Mouse (Mus musculus): ENCODE data around the gene Mtfp1. TPM values are rescaled to one million over a fixed set of nuclear protein-coding genes. Genes with fewer than 3 reads are reported as not detected.

Mtfp1 gene
- polyA plus RNA-seq, 1 experiment from 2014 or later, result 5.9 TPM

DNA sequence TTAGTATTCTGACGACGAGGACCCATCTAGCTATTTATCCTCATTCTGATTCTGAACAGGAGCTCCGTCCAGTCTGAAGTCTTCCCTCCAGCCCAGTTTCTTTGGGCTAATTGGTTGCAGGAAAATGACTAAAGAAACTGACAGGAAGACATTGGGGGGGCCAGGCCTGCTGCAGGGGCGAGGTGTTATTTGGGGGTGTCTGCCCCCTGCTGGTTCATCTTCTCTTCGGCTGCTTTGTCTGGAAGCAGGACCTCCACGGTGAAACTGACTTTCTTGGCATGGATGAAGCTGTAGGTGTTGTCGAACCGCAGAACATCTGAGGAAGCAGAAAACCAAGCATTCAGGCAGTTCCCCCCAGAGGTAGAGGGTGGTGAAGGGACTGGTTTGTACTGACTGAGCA, 2.9 kb upstream of the Mtfp1 start:
- Histone ChIP-seq H3K9ac (no peak overlapping the region), H3K27ac (replicated peaks) (0 out of 2 replicates have a peak overlapping the region, but pooled peaks have one; percentile 34), H3K4me3 (replicated peaks) (no peak overlapping the region), H3K27me3 (no peaks in the 10 kb centered on the region), H3K4me1 (peaks cover 25% of the 10 kb centered on the region), H3K9me3 (replicated peaks) (no peaks in the 10 kb centered on the region), H3K4me2 (replicated peaks) (no peak overlapping the region), H3K36me3 (peaks cover under 1% of the 10 kb centered on the region; the same call in 1 of the 2 replicates)
- no peak for ATAC-seq (ENCODE audit: insufficient number of reproducible peaks, low FRiP score, low TSS enrichment, low read depth)
- 65% methylated on average over 8 of the region's 8 CpGs for WGBS

DNA sequence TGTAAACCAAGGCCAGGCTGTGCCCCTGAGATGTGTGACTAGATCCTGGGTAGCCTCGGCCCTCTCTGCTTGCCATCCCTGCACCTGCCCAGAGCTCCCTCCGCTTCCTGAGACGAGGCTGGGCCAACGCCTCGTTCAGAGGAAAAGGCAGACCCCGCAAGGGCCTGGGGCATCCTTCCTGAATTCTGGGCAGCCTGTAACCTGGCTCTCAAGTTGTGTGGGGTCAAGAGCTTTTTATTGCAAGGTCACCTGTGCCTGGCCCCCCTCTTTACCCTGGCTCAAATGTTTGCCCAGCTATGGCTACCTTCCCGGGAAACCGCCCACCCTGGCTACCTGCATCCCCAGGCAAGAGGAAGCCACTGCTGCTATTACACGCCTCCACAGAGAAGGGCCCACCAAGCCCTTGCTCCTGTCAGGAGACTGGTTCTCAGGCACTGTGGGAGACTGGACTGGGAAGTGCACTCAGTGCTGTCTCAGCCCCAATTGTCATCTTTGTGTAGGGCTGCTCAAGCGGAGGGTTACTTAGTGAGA, 1.9 kb upstream of the Mtfp1 start:
- H3K4me1 ChIP-seq, result peaks cover 25% of the 10 kb centered on the region
- H3K9me3 ChIP-seq (replicated peaks), result no peaks in the 10 kb centered on the region
- H3K27me3 ChIP-seq, result no peaks in the 10 kb centered on the region
- peaks cover 3% of the 10 kb centered on the region; the same call in 1 of the 2 replicates for H3K36me3 ChIP-seq
- peak overlapping the region; percentile 55 for H3K9ac ChIP-seq
- peak overlapping the region; percentile 74 for H3K4me2 ChIP-seq (replicated peaks)
- 36% methylated on average over 10 of the region's 10 CpGs for WGBS
- H3K27ac ChIP-seq (replicated peaks), result peak overlapping the region; percentile 87
- ATAC-seq (ENCODE audit: insufficient number of reproducible peaks, low FRiP score, low TSS enrichment, low read depth), result no peak
- peak overlapping the region; percentile 56 for H3K4me3 ChIP-seq (replicated peaks)

DNA sequence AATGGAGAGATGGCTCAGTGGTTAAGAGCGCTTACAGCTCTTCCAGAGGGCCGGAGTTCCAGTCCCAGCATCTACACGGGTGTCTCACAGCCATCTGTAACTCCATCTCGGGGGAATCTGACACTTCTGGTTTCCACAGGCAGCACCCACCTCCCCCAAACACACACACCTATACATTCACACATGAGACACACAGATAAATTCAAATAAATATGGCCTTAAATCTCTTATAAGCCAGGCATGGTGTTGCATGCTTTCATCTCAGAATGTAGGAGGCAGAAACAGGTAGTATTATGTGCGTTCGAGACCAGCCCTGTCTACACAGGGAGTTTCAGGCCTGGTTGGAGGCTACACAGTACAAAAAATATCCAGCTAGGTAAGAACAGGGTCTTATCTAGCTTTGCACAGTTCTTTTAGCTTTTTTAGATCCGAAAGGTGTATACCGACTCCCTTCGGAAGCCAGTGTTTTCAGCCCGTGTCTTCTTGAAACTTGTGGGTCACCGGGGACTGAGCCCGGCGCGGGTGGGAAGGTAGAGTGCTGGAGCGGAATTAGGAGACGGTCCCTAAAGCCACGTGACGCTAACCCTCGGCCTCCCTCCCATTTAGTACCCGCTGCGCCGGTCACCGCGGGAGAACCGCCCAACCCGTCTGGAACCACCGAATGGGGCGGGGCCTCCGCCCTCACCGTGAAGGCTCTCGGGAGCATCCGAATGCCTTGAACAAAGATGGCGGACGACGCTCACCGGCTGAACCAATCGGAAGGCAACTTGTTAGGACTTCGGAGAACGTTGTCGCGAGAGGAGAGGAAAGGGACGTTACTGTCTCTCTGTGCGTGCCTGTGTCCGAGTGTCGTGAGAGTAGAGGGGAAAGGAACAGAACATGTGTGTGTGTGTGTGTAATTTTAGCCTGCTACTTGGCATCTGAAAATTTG, 1.1 kb upstream of the Mtfp1 start:
- Histone ChIP-seq H3K36me3 (peaks cover 6% of the 10 kb centered on the region; the same call in 1 of the 2 replicates), H3K9ac (peak overlapping the region; percentile 55), H3K27ac (replicated peaks) (peak overlapping the region; percentile 87), H3K4me2 (replicated peaks) (peak overlapping the region; percentile 74), H3K4me1 (peaks cover 25% of the 10 kb centered on the region), H3K4me3 (replicated peaks) (peak overlapping the region; percentile 56), H3K27me3 (no peaks in the 10 kb centered on the region), H3K9me3 (replicated peaks) (no peaks in the 10 kb centered on the region)
- 3% methylated on average over 45 of the region's 45 CpGs for WGBS
- ATAC-seq (ENCODE audit: insufficient number of reproducible peaks, low FRiP score, low TSS enrichment, low read depth), result peak; percentile 96

DNA sequence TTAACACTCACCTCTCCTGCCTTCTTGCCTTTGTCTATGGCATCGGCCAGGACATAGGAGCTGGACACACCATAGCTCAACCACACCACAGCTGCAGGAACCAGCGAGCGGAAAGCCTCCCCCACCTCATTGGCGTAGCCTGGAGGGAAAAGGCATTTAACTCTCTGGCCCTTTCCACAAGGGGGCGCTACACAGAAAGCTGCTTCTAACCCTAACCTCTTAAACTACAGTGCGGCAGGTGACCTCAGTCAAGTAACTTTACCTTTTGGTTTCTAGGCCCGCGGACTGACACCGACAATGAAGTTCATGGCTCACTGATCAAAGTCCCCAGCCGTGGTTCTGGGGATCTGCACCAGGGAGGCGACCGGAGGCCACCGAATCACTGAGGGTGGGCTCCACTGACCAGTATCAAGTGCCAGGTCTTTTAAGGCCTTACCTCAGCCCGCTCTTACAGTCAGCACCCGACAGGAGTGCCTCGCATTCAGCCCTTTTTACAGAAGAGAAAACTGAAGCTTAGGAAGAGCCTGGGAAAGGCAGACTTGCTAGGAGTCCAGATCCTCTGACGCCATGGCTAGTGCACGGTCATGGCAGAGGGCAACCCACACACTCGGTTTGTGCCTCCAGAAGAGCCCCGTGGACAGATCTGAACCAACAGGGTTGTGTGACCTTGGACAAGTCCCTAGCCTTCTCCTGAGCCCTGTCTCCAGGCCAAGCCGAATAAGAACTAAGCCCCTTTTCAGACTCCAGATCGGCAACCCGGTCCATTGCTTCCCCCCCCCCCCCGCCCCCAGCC, 671 bp downstream of the Mtfp1 start:
- 6% methylated on average over 23 of the region's 24 CpGs for WGBS

DNA sequence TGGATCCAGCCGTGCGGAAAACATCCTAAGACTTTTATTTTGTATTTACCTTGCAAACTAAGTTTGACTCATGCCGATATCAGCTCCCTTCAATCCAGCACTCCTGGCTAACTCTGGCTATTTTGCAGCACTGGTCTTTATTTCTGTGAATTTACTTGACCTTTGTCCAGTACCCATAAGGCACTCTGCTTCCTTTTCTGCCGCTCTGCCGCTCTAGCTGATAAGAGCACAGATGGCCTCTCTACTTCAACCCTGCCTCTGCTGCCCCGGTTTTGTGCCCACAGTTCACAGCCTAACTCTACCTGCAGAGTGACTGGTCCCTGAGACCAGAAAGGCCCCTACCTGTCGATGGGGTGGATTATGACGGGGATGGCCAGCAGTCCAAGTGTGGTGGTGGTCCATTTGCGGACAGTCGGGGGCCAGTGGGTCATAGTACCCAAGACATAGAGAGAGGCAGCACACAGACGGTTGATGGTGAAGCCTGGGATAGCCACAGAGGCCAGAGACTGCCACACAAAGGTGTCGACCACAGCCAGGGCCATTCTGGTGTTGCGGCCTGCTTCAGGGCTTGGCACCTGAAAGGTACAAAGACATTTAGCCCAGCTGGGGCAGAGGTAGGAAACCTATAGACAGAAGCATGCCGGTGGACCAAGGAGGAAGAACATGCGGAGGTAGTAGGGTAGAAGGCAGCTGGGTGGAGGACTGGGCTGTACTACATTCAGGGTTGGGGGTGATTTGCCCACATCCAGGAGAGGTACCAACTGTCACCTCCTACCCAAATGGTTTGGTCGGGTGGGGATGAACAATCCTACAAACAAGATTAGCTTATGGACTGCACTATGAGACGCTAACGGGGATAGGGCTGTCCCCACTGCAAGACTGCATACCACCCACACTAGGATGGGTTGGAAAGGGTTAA, 1.5 kb downstream of the Mtfp1 start:
- H3K4me3 ChIP-seq (replicated peaks), result 0 out of 2 replicates have a peak overlapping the region, but pooled peaks have one; percentile 56
- ATAC-seq (ENCODE audit: insufficient number of reproducible peaks, low FRiP score, low TSS enrichment, low read depth), result no peak
- WGBS, result 85% methylated on average over 18 of the region's 18 CpGs
- H3K4me1 ChIP-seq, result peaks cover 25% of the 10 kb centered on the region
- no peaks in the 10 kb centered on the region for H3K27me3 ChIP-seq
- H3K9me3 ChIP-seq (replicated peaks), result no peaks in the 10 kb centered on the region
- H3K36me3 ChIP-seq, result peaks cover 6% of the 10 kb centered on the region; the same call in 1 of the 2 replicates
- H3K4me2 ChIP-seq (replicated peaks), result peak overlapping the region; percentile 74
- no peak overlapping the region for H3K9ac ChIP-seq
- H3K27ac ChIP-seq (replicated peaks), result no peak overlapping the region

More for the DNA sequence above, 671 bp downstream of the Mtfp1 start:
- Histone ChIP-seq H3K27me3 (no peaks in the 10 kb centered on the region), H3K4me3 (replicated peaks) (peak overlapping the region; percentile 56), H3K9ac (0 out of 2 replicates have a peak overlapping the region, but pooled peaks have one; percentile 31), H3K4me2 (replicated peaks) (peak overlapping the region; percentile 74), H3K27ac (replicated peaks) (peak overlapping the region; percentile 55; the same call in 1 of the 2 replicates), H3K4me1 (peaks cover 25% of the 10 kb centered on the region), H3K9me3 (replicated peaks) (no peaks in the 10 kb centered on the region), H3K36me3 (peaks cover 6% of the 10 kb centered on the region; the same call in 1 of the 2 replicates)
- no peak for ATAC-seq (ENCODE audit: insufficient number of reproducible peaks, low FRiP score, low TSS enrichment, low read depth)

DNA sequence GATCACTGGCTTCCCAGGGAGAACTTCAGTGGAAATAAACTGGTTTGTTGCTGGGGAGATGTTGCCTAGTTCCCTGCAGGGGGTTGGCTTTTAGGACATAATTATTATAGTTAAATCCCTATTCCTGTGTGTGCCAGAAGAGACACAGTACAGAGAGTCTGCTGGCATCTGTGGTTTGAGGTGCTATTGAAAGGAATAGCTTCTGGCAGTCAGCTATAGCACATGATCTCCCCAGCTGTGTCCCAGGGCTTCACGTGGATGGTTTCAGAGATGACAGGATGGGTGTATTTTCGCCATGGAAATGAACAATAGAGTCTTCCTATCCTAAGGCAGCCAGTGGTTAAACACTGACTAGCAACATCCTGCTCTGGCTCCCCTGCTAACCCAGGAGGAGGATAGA, 8.0 kb downstream of the Mtfp1 start:
- no peak overlapping the region for H3K4me2 ChIP-seq (replicated peaks)
- H3K4me1 ChIP-seq, result no peaks in the 10 kb centered on the region
- H3K9me3 ChIP-seq (replicated peaks), result no peaks in the 10 kb centered on the region
- no peak overlapping the region for H3K9ac ChIP-seq
- H3K4me3 ChIP-seq (replicated peaks), result no peak overlapping the region
- H3K27ac ChIP-seq (replicated peaks), result no peak overlapping the region
- no peak for ATAC-seq (ENCODE audit: insufficient number of reproducible peaks, low FRiP score, low TSS enrichment, low read depth)
- 43% methylated on average over 2 of the region's 2 CpGs for WGBS
- H3K36me3 ChIP-seq, result peaks cover 3% of the 10 kb centered on the region; the same call in 1 of the 2 replicates
- no peaks in the 10 kb centered on the region for H3K27me3 ChIP-seq

DNA sequence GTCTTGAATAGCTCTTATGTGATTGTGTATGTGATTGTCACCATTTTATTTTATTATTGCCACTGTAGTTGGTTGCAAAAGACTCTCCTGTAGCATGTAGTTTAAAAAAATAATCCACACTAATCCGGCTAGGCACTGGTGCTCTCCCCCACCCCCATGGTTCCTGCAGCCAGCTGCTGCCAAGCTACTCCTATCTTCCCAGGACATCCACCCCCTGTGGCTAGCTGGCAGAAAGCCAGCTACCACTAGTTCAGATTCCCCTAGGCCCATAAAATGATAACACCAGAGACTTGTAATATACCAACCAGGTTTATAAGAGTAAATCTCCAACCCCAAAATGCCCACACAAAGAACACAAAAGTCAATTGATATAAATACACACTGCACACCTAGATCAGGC, 9.0 kb downstream of the Mtfp1 start:
- H3K9ac ChIP-seq, result no peak overlapping the region
- H3K27ac ChIP-seq (replicated peaks), result no peak overlapping the region
- no peaks in the 10 kb centered on the region for H3K9me3 ChIP-seq (replicated peaks)
- no peak for ATAC-seq (ENCODE audit: insufficient number of reproducible peaks, low FRiP score, low TSS enrichment, low read depth)
- H3K27me3 ChIP-seq, result no peaks in the 10 kb centered on the region
- H3K4me1 ChIP-seq, result no peaks in the 10 kb centered on the region
- WGBS, result 68% methylated on average over 1 of the region's 1 CpGs
- H3K36me3 ChIP-seq, result no peaks in the 10 kb centered on the region
- H3K4me2 ChIP-seq (replicated peaks), result no peak overlapping the region
- no peak overlapping the region for H3K4me3 ChIP-seq (replicated peaks)

DNA sequence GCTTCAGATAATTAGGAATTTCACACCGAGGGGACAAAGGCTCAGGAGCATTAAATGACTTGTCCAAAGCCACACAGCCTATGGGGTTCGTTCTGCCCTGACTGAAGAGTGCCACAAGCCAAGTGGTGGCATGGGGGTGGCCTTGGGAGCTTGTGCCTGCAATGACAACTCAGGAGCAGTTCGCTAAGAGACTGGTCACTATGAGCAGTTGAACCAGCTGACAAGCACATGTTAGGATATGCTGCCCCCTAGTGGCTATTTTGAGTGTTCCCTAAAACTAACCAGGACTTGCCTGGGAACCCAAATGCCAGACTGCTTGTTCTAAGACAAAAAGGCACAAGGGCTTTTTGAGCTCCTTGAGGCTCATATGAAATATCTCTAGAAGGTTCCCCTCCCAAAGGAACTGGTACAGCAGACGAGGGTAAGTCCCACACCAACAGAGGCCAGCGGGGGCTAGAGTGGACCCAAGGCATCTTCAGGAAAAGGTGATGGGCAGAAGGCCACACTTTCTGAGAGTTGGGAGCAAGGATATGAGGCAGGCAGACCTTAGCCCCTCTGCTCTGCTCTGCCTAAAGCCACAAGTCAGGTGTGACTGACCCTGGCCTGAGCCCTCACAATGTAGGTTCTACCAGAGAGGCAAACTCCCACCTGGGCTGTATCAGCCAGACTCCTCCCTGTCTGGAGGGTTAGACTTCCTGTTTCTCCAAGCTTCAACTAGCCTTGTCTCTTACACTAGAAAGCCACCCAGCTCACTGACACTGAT, 11.7 kb downstream of the Mtfp1 start:
- WGBS, result 30% methylated on average over 5 of the region's 5 CpGs
- no peak for ATAC-seq (ENCODE audit: insufficient number of reproducible peaks, low FRiP score, low TSS enrichment, low read depth)
- no peaks in the 10 kb centered on the region for H3K36me3 ChIP-seq

DNA sequence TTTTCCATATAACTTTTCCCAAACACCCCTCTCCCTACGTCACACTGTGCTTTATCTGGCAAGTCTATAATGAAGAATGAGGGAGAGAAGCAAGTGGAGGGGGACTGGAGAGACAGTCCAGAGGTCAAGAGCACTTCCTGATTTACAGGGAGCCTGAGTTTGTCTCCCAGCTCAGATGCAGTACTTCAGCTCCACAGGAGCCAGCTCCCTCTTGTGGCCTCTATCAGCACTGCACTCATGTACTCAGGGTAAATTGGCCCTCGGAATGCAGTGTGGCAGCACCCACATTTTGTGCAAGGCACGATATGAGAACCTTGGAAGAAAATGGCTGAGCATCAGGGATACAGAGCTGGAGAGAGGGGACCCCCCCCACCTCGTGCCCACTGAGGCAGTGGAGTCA, 15.0 kb downstream of the Mtfp1 start:
- ATAC-seq (ENCODE audit: insufficient number of reproducible peaks, low FRiP score, low TSS enrichment, low read depth), result no peak
- H3K9ac ChIP-seq, result no peak overlapping the region
- H3K4me2 ChIP-seq (replicated peaks), result no peak overlapping the region
- H3K36me3 ChIP-seq, result no peaks in the 10 kb centered on the region
- WGBS, result 9% methylated on average over 4 of the region's 4 CpGs
- no peaks in the 10 kb centered on the region for H3K4me1 ChIP-seq
- H3K27me3 ChIP-seq, result no peaks in the 10 kb centered on the region
- H3K4me3 ChIP-seq (replicated peaks), result no peak overlapping the region
- no peak overlapping the region for H3K27ac ChIP-seq (replicated peaks)
- no peaks in the 10 kb centered on the region for H3K9me3 ChIP-seq (replicated peaks)

More for the DNA sequence above, 11.7 kb downstream of the Mtfp1 start:
- Histone ChIP-seq H3K4me2 (replicated peaks) (no peak overlapping the region), H3K9me3 (replicated peaks) (no peaks in the 10 kb centered on the region), H3K4me1 (no peaks in the 10 kb centered on the region), H3K4me3 (replicated peaks) (no peak overlapping the region), H3K27ac (replicated peaks) (no peak overlapping the region), H3K27me3 (no peaks in the 10 kb centered on the region), H3K9ac (no peak overlapping the region)

Data from embryonic facial prominence, embryonic 15.5 days (tissue).